12 mouse cellular contexts compared by ENCODE assay signal in the genomic region with DNA sequence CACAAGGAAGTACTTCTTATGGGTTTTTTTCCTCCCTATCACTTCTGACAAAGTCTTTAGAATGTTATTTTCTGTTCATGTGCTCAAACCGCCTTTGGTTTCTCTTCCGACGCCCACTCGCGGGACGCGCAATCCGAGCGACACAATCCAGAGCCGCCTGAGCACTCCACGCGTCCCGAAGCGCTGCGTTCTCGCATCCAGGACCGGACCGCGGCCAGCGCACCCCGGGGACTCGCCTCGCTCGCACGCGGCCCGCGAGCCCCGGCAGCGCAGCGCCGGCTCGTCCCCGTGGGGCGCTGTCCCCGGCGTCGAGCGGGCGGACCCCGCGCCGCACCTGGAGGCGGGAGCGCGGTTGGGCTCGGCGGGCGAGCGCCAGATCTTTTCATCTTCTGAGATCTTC. TPM values are rescaled to one million over a fixed set of nuclear protein-coding genes. Genes with fewer than 3 reads are reported as not detected.
DNase-seq lines count a peak whose midpoint lies in the region; ATAC-seq lines count a peak whose summit lies in the region.
"Not testable (repeated sequence)": the region's sequence is repeated elsewhere in the genome, so short reads cannot be mapped to it uniquely, and the experiment has no call there.
"Had no signal": no experiment of that assay in that cellular context is flagged by ENCODE, and none has a peak within 500 bp of the region (broad histone marks: within the 10 kb centered on the region; RNA-seq: fewer than 3 reads in every experiment).

No protein-coding gene starts in this region.

- not testable (repeated sequence) for H3K27ac ChIP-seq in forebrain, embryonic 16.5 days (ENCODE audit: low read length); hindbrain, embryonic 12.5 days; lung, embryonic 16.5 days (ENCODE audit: low read length); neural tube, embryonic 12.5 days; stomach, embryonic 15.5 days

- not testable (repeated sequence) for H3K4me1 ChIP-seq in forebrain, embryonic 16.5 days (replicated peaks; ENCODE audit: control insufficient read depth, insufficient read depth, low read length); hindbrain, embryonic 12.5 days; lung, embryonic 16.5 days (replicated peaks; ENCODE audit: control insufficient read depth, insufficient read depth, low read length); neural tube, embryonic 12.5 days; stomach, embryonic 15.5 days

- H3K9me3 ChIP-seq in forebrain, embryonic 16.5 days (ENCODE audit: control insufficient read depth, low read length); hindbrain, embryonic 12.5 days (replicated peaks); lung, embryonic 16.5 days (ENCODE audit: control insufficient read depth, low read length); neural tube, embryonic 12.5 days; stomach, embryonic 15.5 days: not testable (repeated sequence)

- H3K4me3 ChIP-seq in forebrain, embryonic 16.5 days (replicated peaks; ENCODE audit: low read length) = peak overlapping the region; percentile 36
- peak overlapping the region; percentile 37 for H3K4me3 ChIP-seq in hindbrain, embryonic 12.5 days
- peak overlapping the region; percentile 38 for H3K4me3 ChIP-seq in lung, embryonic 16.5 days (ENCODE audit: low read length)
- peak overlapping the region; percentile 31 for H3K4me3 ChIP-seq in neural tube, embryonic 12.5 days
- peak overlapping the region; percentile 35 for H3K4me3 ChIP-seq in stomach, embryonic 15.5 days (replicated peaks)

- peak; percentile 52 for DNase-seq in CD4-positive, CD25-positive, alpha-beta regulatory T cell, adult 2 months (ENCODE audit: low read depth, low spot score)
- DNase-seq in kidney, postnatal 4 days = peak; percentile 3

- H3K9ac ChIP-seq in forebrain, embryonic 16.5 days (replicated peaks; ENCODE audit: low read depth, low read length); hindbrain, embryonic 12.5 days; lung, embryonic 16.5 days (ENCODE audit: low read length); neural tube, embryonic 12.5 days; stomach, embryonic 15.5 days: not testable (repeated sequence)

- 4% methylated on average over 50 of the region's 50 CpGs for WGBS in forebrain, embryonic 16.5 days
- WGBS in hindbrain, embryonic 12.5 days = 3% methylated on average over 50 of the region's 50 CpGs
- 1% methylated on average over 49 of the region's 50 CpGs for whole genome bisulfite sequencing in lung, embryonic 16.5 days
- 4% methylated on average over 50 of the region's 50 CpGs for WGBS in neural tube, embryonic 12.5 days
- WGBS in stomach, embryonic 15.5 days = 4% methylated on average over 50 of the region's 50 CpGs

- H3K27me3 ChIP-seq in forebrain, embryonic 16.5 days (replicated peaks; ENCODE audit: control insufficient read depth, insufficient read depth, low read length); lung, embryonic 16.5 days (ENCODE audit: control insufficient read depth, insufficient read depth, low read depth, low read length); stomach, embryonic 15.5 days (replicated peaks): not testable (repeated sequence)
- peaks cover 10% of the 10 kb centered on the region for H3K27me3 ChIP-seq in hindbrain, embryonic 12.5 days
- peaks cover 14% of the 10 kb centered on the region for H3K27me3 ChIP-seq in neural tube, embryonic 12.5 days (replicated peaks)

- H3K36me3 ChIP-seq in forebrain, embryonic 16.5 days (ENCODE audit: control insufficient read depth, insufficient read depth); hindbrain, embryonic 12.5 days; lung, embryonic 16.5 days (ENCODE audit: control insufficient read depth, insufficient read depth, low read length); neural tube, embryonic 12.5 days; stomach, embryonic 15.5 days: not testable (repeated sequence)

- peak overlapping the region; percentile 54 for H3K4me2 ChIP-seq in forebrain, embryonic 16.5 days (ENCODE audit: low read length)
- H3K4me2 ChIP-seq in hindbrain, embryonic 12.5 days (replicated peaks) = peak overlapping the region; percentile 63
- H3K4me2 ChIP-seq in lung, embryonic 16.5 days (ENCODE audit: low read depth, low read length) = peak overlapping the region; percentile 52
- peak overlapping the region; percentile 62 for H3K4me2 ChIP-seq in neural tube, embryonic 12.5 days (replicated peaks)
- peak overlapping the region; percentile 69 for H3K4me2 ChIP-seq in stomach, embryonic 15.5 days

- ATAC-seq in common myeloid progenitor, adult 5-6 weeks (replicated peaks; ENCODE audit: low read depth, poor library complexity, severe bottlenecking) = peak; percentile 39; the same call in 1 of the 2 replicates
- ATAC-seq in forebrain, embryonic 16.5 days = peak; percentile 33; the same call in 1 of the 2 replicates
- not testable (repeated sequence) for ATAC-seq in hindbrain, embryonic 12.5 days (ENCODE audit: low FRiP score); neural tube, embryonic 12.5 days (ENCODE audit: low FRiP score, low read depth); stomach, embryonic 15.5 days (ENCODE audit: insufficient read depth, low FRiP score, low read depth)
- ATAC-seq in lung, embryonic 16.5 days (ENCODE audit: low read depth) = peak; percentile 47; the same call in 1 of the 2 replicates

RNA-seq across cellular contexts. Expression of gene Ms4a8a, which starts 11.2 kb away (rescaled TPM):
- not detected in 2 replicates for total RNA-seq in common myeloid progenitor, adult 5-6 weeks (2017)
- polyA plus RNA-seq in forebrain, embryonic 16.5 days (2015; fragmentation: Nextera tagmentation; extraction: Ambion mirVana) = not detected in 2 replicates
- polyA plus RNA-seq in hindbrain, embryonic 12.5 days (2016; fragmentation: Nextera tagmentation; extraction: Ambion mirVana) = not detected in 2 replicates
- 0.33 TPM in 1 of 2 replicates, not detected in the other for polyA plus RNA-seq in lung, embryonic 16.5 days (2015; fragmentation: Nextera tagmentation; extraction: Ambion mirVana)
- not detected in 2 replicates for polyA plus RNA-seq in neural tube, embryonic 12.5 days (2016; fragmentation: Nextera tagmentation; extraction: Ambion mirVana)
- polyA plus RNA-seq in stomach, embryonic 15.5 days (2015; fragmentation: Nextera tagmentation; extraction: Ambion mirVana) = 7.7 and 11.1 TPM in 2 replicates
- total RNA-seq: left cerebral cortex, postnatal 36 days had no signal
- polyA plus RNA-seq: C2C12 had no signal

RNA-seq across cellular contexts. Expression of gene 1700017D01Rik, which starts 38.5 kb away (rescaled TPM):
- not detected in 2 replicates for total RNA-seq in common myeloid progenitor, adult 5-6 weeks (2017)
- not detected in 2 replicates for polyA plus RNA-seq in forebrain, embryonic 16.5 days (2015; fragmentation: Nextera tagmentation; extraction: Ambion mirVana)
- not detected in 2 replicates for polyA plus RNA-seq in hindbrain, embryonic 12.5 days (2016; fragmentation: Nextera tagmentation; extraction: Ambion mirVana)
- not detected in 2 replicates for polyA plus RNA-seq in lung, embryonic 16.5 days (2015; fragmentation: Nextera tagmentation; extraction: Ambion mirVana)
- polyA plus RNA-seq in neural tube, embryonic 12.5 days (2016; fragmentation: Nextera tagmentation; extraction: Ambion mirVana) = not detected in 2 replicates
- polyA plus RNA-seq in stomach, embryonic 15.5 days (2015; fragmentation: Nextera tagmentation; extraction: Ambion mirVana) = not detected in 2 replicates
- total RNA-seq: layer of hippocampus, adult 18-20 months; left cerebral cortex, postnatal 36 days had no signal
- polyA plus RNA-seq: C2C12, myocyte had no signal
